Mouse (Mus musculus) G1E (cell line): ENCODE results near the gene Foxo3.

Source experiments
- CTCF ChIP-seq: IDR thresholded peaks from 2 replicates; pipeline ENCODE4 v1.5.1; 2012; ENCODE audit warnings: low read depth, low read length, inconsistent platforms, mixed read lengths
- GATA1 ChIP-seq: IDR thresholded peaks from 2 replicates; pipeline ENCODE4 v1.6.1; 2012; ENCODE audit warnings: borderline replicate concordance, low read length, inconsistent platforms, mixed read lengths

- TF ChIP-seq CTCF: no peak
- no peak for TF ChIP-seq GATA1
Observed at GRCm38 (mm10) chr10:42174283-42174682, 102.3 kb downstream of the Foxo3 start.
